ENCODE assay signal across 14 mouse cellular contexts in genomic region chr5:149392420-149392988, GRCm38 (mm10). TPM values are rescaled to one million over a fixed set of nuclear protein-coding genes. Genes with fewer than 3 reads are reported as not detected.
DNase-seq lines count a peak whose midpoint lies in the region; ATAC-seq and TF ChIP-seq lines count a peak whose summit lies in the region.
"Had no signal": no experiment of that assay in that cellular context is flagged by ENCODE, and none has a peak within 500 bp of the region (broad histone marks: within the 10 kb centered on the region; RNA-seq: fewer than 3 reads in every experiment).

No protein-coding gene starts in this region.

- ATAC-seq in CD4-positive, CD25-positive, alpha-beta regulatory T cell, adult 4 months = no peak

- H3K27ac ChIP-seq in layer of hippocampus, adult 2 months = no peak overlapping the region
- peak overlapping the region; percentile 95 for H3K27ac ChIP-seq in embryonic fibroblast, embryonic 13.5 days (ENCODE audit: insufficient read depth, low read length)
- H3K27ac ChIP-seq: neural tube, embryonic 12.5 days had no signal

- peaks cover 18% of the 10 kb centered on the region for H3K4me1 ChIP-seq in embryonic fibroblast, embryonic 13.5 days (ENCODE audit: control insufficient read depth, insufficient read depth, low read length)
- H3K4me1 ChIP-seq: neural tube, embryonic 12.5 days had no signal

- TF ChIP-seq POLR2A in embryonic fibroblast, embryonic 13.5 days (IDR thresholded peaks at IDR 0.05; ENCODE audit: low read depth, low read length) = no peak

- peak; percentile 39 for TF ChIP-seq CTCF in layer of hippocampus, adult 2 months (conservative IDR thresholded peaks at IDR 0.05)
- no peak for TF ChIP-seq CTCF in embryonic fibroblast, embryonic 13.5 days (IDR thresholded peaks at IDR 0.05; ENCODE audit: borderline replicate concordance, insufficient read depth, low read length)

- no peak overlapping the region for H3K4me3 ChIP-seq in layer of hippocampus, adult 2 months
- H3K4me3 ChIP-seq in embryonic fibroblast, embryonic 13.5 days (ENCODE audit: insufficient read depth, low read length) = no peak overlapping the region
- H3K4me3 ChIP-seq: erythroblast, embryonic 14.5 days; neural tube, embryonic 12.5 days had no signal

- peak; percentile 31 for DNase-seq in CD4-positive, CD25-positive, alpha-beta regulatory T cell, adult 2 months (ENCODE audit: low read depth, low spot score)
- DNase-seq in layer of hippocampus, adult 2 months (ENCODE audit: low spot score in 2 of 2) = no peak
- no peak for DNase-seq in layer of hippocampus, postnatal 10 days (ENCODE audit: low spot score in 2 of 2)
- peak; percentile 72 for DNase-seq in 3T3-L1 (ENCODE audit: low read depth, low spot score)
- no peak for DNase-seq in urinary bladder, postnatal 25 days (ENCODE audit: low spot score)
- no peak for DNase-seq in cerebellum, postnatal 14 days
- DNase-seq: cerebellum, adult 9-11 months; kidney, postnatal 14 days; right cerebral cortex, postnatal 14 days had no signal

RNA-seq across cellular contexts. Expression of gene Medag, which starts 19.0 kb away (rescaled TPM):
- polyA plus RNA-seq in CD4-positive, CD25-positive, alpha-beta regulatory T cell, adult 4 months (2017; shearing (Covaris generic)) = 1 to 10 TPM; 2.4 to 2.7 TPM
- total RNA-seq in layer of hippocampus, adult 2 months (2021) = 1 to 10 TPM; 3.9 to 4.0 TPM
- 1 to 10 TPM in 1 of 2 experiments, under 1 TPM in 1; 0.78 to 1.3 TPM for total RNA-seq in layer of hippocampus, postnatal 10 days (2021)
- polyA plus RNA-seq in embryonic fibroblast, embryonic 13.5 days (2011; ENCODE audit: insufficient read length, low read depth, missing spikeins) = 70.2 and 77.2 TPM in 2 replicates
- polyA plus RNA-seq: erythroblast, embryonic 14.5 days had no signal

RNA-seq across cellular contexts. Expression of gene Tex26, which starts 47.0 kb away (rescaled TPM):
- not detected for polyA plus RNA-seq in CD4-positive, CD25-positive, alpha-beta regulatory T cell, adult 4 months (2017; shearing (Covaris generic))
- total RNA-seq in layer of hippocampus, adult 2 months (2021) = under 1 TPM; 0.49 to 0.69 TPM
- total RNA-seq in layer of hippocampus, postnatal 10 days (2021) = under 1 TPM; 0.50 to 0.69 TPM
- polyA plus RNA-seq in embryonic fibroblast, embryonic 13.5 days (2011; ENCODE audit: insufficient read length, low read depth, missing spikeins) = 1.6 TPM in 1 of 2 replicates, not detected in the other
- total RNA-seq: hematopoietic stem cell, adult 5-6 weeks had no signal
- polyA plus RNA-seq: erythroblast, embryonic 14.5 days had no signal

Comparison
In these comparisons a context has a peak if more than half of its experiments do, and no peak if none do; other contexts are left out.
1. DNase-seq: peak in CD4-positive, CD25-positive, alpha-beta regulatory T cell, adult 2 months (single experiment) and 3T3-L1 (single experiment); none in layer of hippocampus, adult 2 months (0 of 2), layer of hippocampus, postnatal 10 days (0 of 2), urinary bladder, postnatal 25 days (single experiment) and cerebellum, postnatal 14 days (0 of 2).